Mouse (Mus musculus) gastrocnemius, postnatal 14 days (tissue): ENCODE data around the gene Kdm2b. TPM values are rescaled to one million over a fixed set of nuclear protein-coding genes. Genes with fewer than 3 reads are reported as not detected.
A peak's percentile ranks its signal among the peaks of the same experiment; 100 is the strongest.

Experiments used
- DNase-seq: peaks from one replicate; pipeline ENCODE4 v3.0.0; 2021; ENCODE audit warnings: mixed read lengths
- intact Hi-C: fragments of 180-260 bp; cut with DNase I; formaldehyde crosslinking; loops from one replicate; pipeline ENCODE4 v1.15.1; 2025; ENCODE audit warnings: low total_unique reads
- total RNA-seq, 2 experiments: library from RNA; stranded (reverse); gene quantifications; 2 replicates each; pipeline ENCODE4 v1.2.3; 2021

The Kdm2b gene
- total RNA-seq, 2 experiments from 2014 or later, result 13.4 to 14.4 TPM

DNA sequence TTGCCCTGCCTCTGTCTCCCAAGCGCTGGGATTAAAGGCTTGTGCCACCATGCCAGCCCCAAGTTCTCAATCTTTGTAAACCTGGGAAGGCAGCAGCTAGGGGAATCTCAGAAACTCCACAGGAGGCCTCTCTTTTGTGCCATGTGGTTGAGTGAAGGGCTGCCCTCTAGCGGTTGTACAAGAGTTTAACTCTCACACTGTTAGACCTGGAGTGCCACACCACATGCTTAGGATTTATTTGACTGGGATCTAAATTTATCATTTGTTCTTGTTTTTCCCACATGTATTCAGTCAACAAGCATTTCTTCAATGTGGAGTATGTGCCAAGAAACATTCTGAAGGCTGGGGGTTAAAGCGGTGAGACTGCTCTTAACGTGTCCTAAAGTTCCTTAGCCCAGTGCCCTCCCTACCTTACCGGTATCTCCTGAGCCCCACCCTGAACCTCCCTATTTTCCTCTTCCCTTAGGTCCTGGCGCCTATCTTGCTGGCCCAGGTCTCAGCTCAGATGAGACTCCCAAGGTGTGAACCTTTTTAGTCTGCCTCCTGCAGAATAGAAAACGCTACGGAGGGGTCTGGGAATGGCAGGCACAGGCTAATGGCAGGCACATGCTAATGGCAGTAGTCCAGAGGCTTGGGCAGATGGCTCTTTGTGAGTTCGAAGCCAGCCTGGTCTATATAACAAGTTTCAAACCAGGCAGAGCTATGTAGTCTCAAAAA is 24.1 kb upstream of the Kdm2b start:
- intact Hi-C loops, result no loop called here
- peak; percentile 66 for DNase-seq

DNA sequence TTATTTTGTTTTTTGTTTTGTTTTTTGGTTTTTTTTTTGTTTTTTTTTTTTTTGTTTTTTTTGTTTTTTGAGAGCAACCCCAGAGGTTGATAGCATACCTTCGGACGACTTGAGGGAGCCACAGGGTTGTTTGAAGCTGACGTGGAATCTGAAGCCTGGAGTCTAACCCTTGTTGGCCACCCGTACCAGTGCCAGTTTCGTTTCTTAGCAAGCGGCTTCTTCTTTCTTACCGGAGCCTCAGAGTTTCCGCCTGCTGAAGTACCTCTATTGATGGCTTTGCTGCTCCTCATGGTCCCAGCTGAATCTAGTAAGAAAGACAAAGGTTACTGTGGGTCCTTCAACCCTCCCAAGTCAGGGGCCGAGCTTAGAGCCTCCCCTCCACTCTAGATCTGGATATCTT is 22.1 kb upstream of the Kdm2b start:
- no peak for DNase-seq
- intact Hi-C loops, result no loop called here

- no peak for DNase-seq
- intact Hi-C loops, result no loop called here
These were observed 21.2 kb upstream of the Kdm2b start for GRCm38 (mm10) chr5:123010806-123011205.

GRCm38 (mm10) chr5:123009873-123010272 is 20.2 kb upstream of the Kdm2b start:
- intact Hi-C loops, result loop anchor here (5.0 kb wide), 1 partner anchor 38 kb away; no protein-coding TSS in a partner anchor
- peak; percentile 17 for DNase-seq

GRCm38 (mm10) chr5:123008877-123009493 is 19.4 kb upstream of the Kdm2b start:
- no peak for DNase-seq
- intact Hi-C loops, result loop anchor here (5.0 kb wide), 1 partner anchor 37 kb away; no protein-coding TSS in a partner anchor

DNA sequence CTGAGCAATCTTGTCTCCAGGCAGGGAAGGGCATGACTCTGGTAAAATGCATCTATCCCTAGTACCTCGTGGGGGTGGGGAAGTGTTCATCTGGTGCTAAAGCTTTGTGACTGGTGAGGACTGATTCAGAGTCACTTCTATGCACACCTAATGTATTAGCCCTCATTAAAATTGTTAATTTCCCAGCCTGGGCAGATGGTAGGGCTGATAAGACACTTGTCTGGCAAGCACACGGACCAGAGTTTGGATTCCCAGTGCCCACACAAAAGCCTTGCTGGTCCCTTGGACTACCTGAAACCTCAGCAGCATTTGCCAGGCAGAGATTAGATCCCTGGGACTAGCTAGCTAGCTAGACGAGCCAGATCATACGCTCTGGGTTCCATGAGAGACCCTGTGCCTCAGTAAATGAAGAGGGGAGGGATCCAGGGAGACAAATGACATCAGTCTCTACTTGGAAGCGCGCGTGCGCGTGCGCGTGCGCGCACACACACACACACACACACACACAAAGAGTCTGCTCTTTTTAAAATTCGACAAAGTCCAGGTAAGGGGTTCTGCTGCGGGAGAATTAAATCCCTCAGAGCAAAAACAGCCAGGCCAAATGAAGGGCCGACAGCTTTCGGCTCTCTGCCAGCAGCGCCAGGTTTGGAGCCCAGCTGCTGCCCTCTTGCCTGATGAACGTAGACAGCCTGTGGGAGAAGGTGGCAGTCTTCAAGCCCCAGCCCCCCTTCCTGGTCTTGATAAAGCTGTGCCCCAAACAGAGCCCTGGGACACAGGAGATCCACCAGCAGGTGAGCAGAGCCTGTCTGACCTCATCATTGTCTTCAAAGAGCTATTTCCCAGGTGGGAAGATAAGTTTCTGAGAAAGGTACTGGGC is 16.3 kb upstream of the Kdm2b start:
- intact Hi-C loops, result loop anchor here (5.0 kb wide), 1 partner anchor 34 kb away; no protein-coding TSS in a partner anchor
- DNase-seq, result peak; percentile 26

GRCm38 (mm10) chr5:123000901-123001300 is 11.3 kb upstream of the Kdm2b start:
- DNase-seq, result no peak
- intact Hi-C loops, result no loop called here

DNA sequence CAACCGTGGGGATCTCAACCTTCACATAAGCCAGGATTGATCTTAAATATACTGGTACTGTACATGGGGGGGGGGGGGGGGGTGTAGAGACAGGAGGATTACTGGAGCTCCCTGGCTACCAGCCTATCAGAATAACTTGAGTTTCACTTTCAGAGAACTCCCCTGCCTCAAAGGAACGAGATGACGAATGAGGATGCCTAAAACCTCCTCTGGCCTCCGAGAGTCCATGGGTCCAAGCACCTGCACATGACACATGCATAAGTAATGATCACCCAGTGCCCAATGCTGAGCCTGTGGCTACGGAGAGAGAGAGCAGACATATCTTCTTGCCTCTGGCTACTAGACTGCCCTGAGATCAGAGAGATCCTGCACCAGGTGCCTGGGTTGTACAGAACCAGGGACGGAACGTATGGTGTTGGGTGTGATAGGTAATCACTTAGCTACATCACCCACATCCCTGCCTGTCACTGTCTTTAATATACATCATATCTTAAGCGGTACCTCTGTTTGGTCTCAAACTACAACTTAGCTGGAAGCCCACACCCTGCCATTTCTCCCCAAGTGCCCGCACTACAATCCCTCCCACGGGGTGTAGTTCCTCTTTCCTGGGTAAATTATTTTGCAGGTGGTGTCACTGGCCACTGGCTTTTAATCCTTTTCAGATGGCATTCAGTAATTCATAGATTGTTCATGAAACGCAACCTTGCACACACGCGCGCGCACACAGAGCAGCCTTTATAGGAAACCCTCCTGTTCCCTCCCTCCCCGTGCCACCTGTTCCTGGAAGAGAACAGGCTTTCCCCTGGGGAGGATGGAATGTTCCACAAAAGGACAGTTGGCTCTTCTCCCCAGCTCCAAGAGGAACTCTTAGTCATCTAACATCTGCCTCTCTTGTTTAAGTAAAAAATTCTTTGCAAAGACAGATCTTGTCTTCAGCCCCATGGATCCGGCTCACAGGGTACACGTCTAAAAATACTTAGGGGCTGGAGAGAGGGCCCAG is 7.9 kb upstream of the Kdm2b start:
- peak; percentile 26 for DNase-seq
- intact Hi-C loops, result no loop called here

DNA sequence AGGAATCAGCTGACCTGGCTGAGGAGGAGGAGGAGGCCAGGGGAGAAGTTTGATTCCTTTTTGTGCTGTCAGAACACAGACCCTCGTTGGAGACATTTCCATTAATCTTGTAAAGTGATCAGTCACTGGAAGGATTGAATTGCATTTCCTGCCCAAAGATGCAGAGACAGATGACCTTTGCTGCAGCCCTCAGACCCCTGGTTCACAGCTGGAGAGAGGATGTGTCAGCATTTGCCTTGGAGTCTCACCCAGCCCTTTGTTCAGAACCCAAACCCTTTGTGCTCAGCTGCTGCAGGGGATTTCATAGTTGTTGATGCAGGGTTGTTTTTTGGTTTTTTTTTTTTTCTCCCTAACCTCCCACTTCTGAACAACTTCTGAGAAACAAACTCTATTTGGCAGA is 5.3 kb upstream of the Kdm2b start:
- intact Hi-C loops, result no loop called here
- DNase-seq, result no peak

DNA sequence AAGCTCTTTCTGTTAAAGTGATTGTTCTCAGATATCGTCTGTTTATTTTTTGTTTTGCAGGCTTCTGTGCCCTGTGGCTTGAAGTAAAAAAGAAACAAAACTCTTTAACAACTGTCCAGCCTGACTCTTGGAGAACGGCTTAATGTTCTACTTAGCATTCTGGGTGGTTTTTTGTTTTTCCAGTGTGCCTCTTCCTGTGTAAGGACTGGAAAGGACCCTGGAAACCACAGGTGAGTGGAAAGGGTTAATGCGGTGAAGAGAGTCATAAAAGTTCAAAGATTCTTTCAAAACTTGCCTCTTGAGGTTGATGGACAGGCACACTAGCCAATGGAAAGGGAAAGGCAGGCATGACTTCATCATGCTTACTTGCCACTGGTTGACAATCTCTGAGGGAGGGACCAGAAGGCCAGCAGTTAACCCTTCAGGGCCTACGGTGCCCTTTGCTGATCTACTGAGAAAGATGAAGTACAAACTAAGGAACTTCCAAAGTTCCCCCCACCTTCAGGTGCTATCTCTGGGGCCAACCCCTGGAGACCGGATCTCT is 4.8 kb upstream of the Kdm2b start:
- DNase-seq, result peak; percentile 91
- intact Hi-C loops, result no loop called here

DNA sequence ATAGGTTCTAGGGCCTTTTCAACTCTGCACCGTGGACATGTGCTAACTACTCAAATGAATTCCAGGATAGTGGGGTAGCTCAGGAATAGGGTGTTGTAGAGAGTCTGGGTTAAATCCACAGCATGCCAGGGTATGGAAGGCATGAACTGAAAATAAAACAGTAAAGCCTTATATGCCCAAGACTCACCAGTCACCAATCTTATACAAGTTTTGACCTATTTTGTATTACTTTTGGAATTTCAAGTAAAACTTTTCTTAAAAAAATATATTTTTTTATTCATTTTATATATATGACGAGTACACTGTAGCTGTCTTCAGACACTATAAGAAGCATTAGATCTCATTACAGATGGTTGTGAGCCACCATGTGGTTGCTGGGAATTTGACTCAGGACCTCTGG is 4.2 kb upstream of the Kdm2b start:
- intact Hi-C loops, result no loop called here
- DNase-seq, result no peak

GRCm38 (mm10) chr5:122991350-122992004 is 1.9 kb upstream of the Kdm2b start:
- no peak for DNase-seq
- intact Hi-C loops, result no loop called here

DNA sequence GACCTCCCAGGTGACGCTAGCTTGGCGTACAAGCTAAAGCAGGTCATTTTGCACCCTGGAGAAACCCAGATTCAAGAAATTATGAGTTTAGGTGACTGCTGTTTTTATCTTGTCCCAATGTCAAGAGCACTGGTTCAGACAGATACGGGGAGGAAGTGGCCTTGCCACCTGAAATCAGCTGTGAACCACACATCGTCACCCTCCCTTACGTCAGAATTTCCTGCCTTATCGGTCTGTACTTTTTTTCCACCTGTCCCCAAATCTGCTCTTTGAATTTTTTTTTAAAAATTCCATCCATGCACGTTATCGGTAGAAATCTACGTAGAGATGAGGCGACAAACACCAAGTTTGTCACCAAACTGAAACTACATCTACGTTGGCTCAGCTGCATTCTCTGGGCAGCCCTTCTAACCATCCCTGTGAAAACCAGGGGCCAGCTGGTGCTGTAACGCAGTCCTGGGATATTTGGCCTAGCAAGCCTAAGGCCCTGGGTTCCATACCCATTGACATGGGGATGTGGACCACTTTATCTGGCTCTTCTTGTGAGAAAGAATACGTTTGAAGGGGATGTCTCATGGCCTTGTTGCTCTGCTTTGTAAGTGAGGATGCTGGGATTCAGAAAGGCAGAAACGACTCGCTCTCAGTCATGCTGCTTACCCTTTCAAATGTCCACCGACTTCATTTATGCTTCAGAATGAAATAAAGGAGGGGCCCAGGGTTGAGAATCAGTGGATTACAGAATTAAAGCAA is 963 bp upstream of the Kdm2b start:
- intact Hi-C loops, result no loop called here
- no peak for DNase-seq

DNA sequence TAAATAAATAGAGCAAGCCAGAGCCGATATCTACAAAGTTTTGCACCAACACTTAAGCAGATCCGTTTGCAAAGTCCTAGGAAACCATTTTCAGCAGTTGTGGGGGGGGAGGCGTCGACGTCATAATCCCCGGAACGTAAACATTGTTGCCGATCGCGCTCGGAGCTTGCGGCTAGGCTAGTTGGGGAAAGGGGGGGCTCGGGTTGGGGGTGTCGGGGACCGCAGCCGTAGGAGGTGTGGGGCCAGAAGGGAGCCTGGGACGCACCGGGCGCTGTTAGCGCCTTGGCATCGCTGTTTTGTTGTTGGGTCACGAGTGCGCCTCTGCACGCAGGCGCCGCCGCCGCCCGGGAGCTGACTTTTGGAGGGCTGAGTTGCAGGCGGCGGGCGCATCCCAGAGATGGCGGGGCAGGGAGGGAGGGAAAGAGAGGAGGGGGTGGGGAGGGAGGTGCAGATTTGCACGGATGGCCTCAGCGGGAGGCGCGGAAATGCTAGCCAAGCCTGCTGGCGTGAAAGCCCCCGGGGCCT is 560 bp downstream of the Kdm2b start:
- DNase-seq, result peak; percentile 84
- intact Hi-C loops, result no loop called here

DNA sequence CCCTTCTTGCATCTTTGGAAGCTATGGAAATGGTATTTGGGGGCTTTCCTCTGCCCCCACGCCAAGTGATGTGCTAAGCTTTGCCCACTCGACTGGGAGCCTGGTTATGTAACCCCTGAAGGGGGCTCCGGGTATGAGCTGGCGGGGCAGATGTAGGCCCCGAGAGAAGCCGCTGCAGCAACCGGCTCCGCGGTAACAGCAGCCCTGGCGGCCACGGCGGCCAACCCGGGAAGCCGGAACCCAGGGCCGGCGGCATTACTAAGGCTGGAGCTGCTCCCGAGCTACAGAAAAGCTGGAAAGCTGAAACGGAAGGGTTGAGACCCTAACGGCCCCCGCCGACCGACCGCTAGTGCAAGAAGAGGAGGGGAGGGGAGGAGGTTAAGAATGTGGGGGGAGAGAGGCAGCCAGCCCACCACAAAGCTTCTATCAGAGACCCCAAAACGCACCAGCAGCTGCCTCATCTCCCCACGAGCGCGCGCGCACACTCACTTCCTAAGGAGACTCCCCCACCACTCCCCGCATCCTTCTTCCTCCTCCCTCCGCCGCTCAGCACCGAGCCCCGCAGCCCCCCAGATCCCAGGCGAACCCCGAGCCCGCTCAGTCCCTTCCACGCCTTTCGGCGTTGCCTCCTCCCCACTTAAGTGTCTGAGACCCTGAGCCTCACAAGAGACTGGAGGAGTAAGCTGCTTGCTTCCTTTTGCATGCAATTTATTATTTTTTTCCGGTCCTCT is 1.4 kb downstream of the Kdm2b start:
- peak; percentile 45 for DNase-seq
- intact Hi-C loops, result no loop called here

- peak; percentile 52 for DNase-seq
- intact Hi-C loops, result no loop called here
These were observed 2.2 kb downstream of the Kdm2b start for GRCm38 (mm10) chr5:122987211-122988020.
